Mouse (Mus musculus) midbrain, embryonic 16.5 days (tissue): Measurements from ENCODE around the gene Rasd1. TPM values are rescaled to one million over a fixed set of nuclear protein-coding genes. Genes with fewer than 3 reads are reported as not detected.

Source experiments
- ATAC-seq: fragments of 200-750 bp; cut with Nextera tagmentation; 2 replicates; pipeline ENCODE4 v1.8.0; 2017; ENCODE audit warnings: moderate TSS enrichment
- H3K27ac ChIP-seq: fragments of 300-500 bp; sonication (generic); 2 replicates; pipeline ENCODE4 v1.5.1; 2014; ENCODE audit warnings: mild to moderate bottlenecking, low read length, mixed read lengths
- H3K27me3 ChIP-seq: fragments of 300-500 bp; sonication (generic); 2 replicates; pipeline ENCODE4 v1.6.1; 2014; ENCODE audit warnings: low read depth, low read length, mixed read lengths; ENCODE audit not compliant: control insufficient read depth, insufficient read depth
- H3K36me3 ChIP-seq: fragments of 300-500 bp; sonication (generic); 2 replicates; pipeline ENCODE4 v1.6.1; 2014; ENCODE audit warnings: mild to moderate bottlenecking, low read length, moderate library complexity, mixed read lengths; ENCODE audit not compliant: control insufficient read depth, insufficient read depth
- H3K4me1 ChIP-seq: fragments of 300-500 bp; sonication (generic); 2 replicates; pipeline ENCODE4 v1.6.1; 2014; ENCODE audit warnings: mild to moderate bottlenecking, low read length, mixed read lengths; ENCODE audit not compliant: control insufficient read depth, insufficient read depth
- H3K4me2 ChIP-seq: fragments of 300-500 bp; sonication (generic); 2 replicates; pipeline ENCODE4 v1.6.1; 2014; ENCODE audit warnings: mild to moderate bottlenecking, low read length, mixed read lengths
- H3K4me3 ChIP-seq: fragments of 300-500 bp; sonication (generic); 2 replicates; pipeline ENCODE4 v1.5.1; 2014; ENCODE audit warnings: low read depth, mild to moderate bottlenecking, low read length, moderate library complexity, mixed read lengths
- H3K9ac ChIP-seq: fragments of 300-500 bp; sonication (generic); 2 replicates; pipeline ENCODE4 v1.6.1; 2014; ENCODE audit warnings: low read depth, low read length, mixed read lengths
- H3K9me3 ChIP-seq: fragments of 300-500 bp; sonication (generic); replicated peaks from 2 replicates; pipeline ENCODE4 v1.6.1; 2014; ENCODE audit warnings: mild to moderate bottlenecking, low read length, mixed read lengths; ENCODE audit not compliant: control insufficient read depth, poor library complexity, severe bottlenecking
- WGBS: fragments of 180-500 bp; shearing (Covaris S2); extraction: QIAGEN DNeasy Blood & Tissue Kit; methylation state at CpG from one replicate; pipeline ENCODE4 v1.1.7; 2014; 5-methylcytosine and 5-hydroxymethylcytosine counted together
- polyA plus RNA-seq: library from polyadenylated mRNA; unstranded; fragments of >200 nt; fragmentation: Nextera tagmentation; extraction: Ambion mirVana; gene quantifications from 2 replicates; pipeline ENCODE4 v1.2.1, GENCODE M21; 2015

The Rasd1 gene
- polyA plus RNA-seq, result 1.7 and 2.5 TPM in 2 replicates

- peak within 1 kb of the TSS; percentile 44 for H3K4me3 ChIP-seq
- no peaks in the 10 kb centered on the region for H3K36me3 ChIP-seq
- H3K9ac ChIP-seq, result peak within 1 kb of the TSS; percentile 60
- 1% methylated on average over 28 of the region's 28 CpGs for WGBS
- peaks cover 23% of the 10 kb centered on the region for H3K4me1 ChIP-seq
- peak; percentile 33; the same call in 1 of the 2 replicates for ATAC-seq
- H3K27me3 ChIP-seq, result peaks cover 19% of the 10 kb centered on the region
- peak within 1 kb of the TSS; percentile 94 for H3K4me2 ChIP-seq
- no peak within 1 kb of the TSS for H3K27ac ChIP-seq
- no peaks in the 10 kb centered on the region for H3K9me3 ChIP-seq
Measured at GRCm38 (mm10) chr11:59964818-59965217, at the start of gene Rasd1. Gene Rasd1 (minus strand): TSS chr11:59964944.

GRCm38 (mm10) chr11:60011516-60011915 is 46.8 kb upstream of the Rasd1 start:
- H3K9ac ChIP-seq, result no peak overlapping the region
- H3K4me1 ChIP-seq, result peaks cover 18% of the 10 kb centered on the region
- no peaks in the 10 kb centered on the region for H3K36me3 ChIP-seq
- H3K9me3 ChIP-seq, result no peaks in the 10 kb centered on the region
- H3K4me3 ChIP-seq, result no peak overlapping the region
- ATAC-seq, result no peak
- WGBS, result 87% methylated on average over 3 of the region's 3 CpGs
- H3K27ac ChIP-seq, result no peak overlapping the region
- no peaks in the 10 kb centered on the region for H3K27me3 ChIP-seq
- no peak overlapping the region for H3K4me2 ChIP-seq

GRCm38 (mm10) chr11:60009451-60009850 is 44.7 kb upstream of the Rasd1 start:
- no peak overlapping the region for H3K4me3 ChIP-seq
- WGBS, result 46% methylated on average over 3 of the region's 3 CpGs
- no peak overlapping the region for H3K4me2 ChIP-seq
- H3K4me1 ChIP-seq, result peaks cover 18% of the 10 kb centered on the region
- H3K27me3 ChIP-seq, result no peaks in the 10 kb centered on the region
- H3K9ac ChIP-seq, result no peak overlapping the region
- ATAC-seq, result peak; percentile 71
- peak overlapping the region; percentile 77 for H3K27ac ChIP-seq
- H3K9me3 ChIP-seq, result no peaks in the 10 kb centered on the region
- H3K36me3 ChIP-seq, result no peaks in the 10 kb centered on the region

GRCm38 (mm10) chr11:60005866-60006265 is 41.1 kb upstream of the Rasd1 start:
- H3K9me3 ChIP-seq, result no peaks in the 10 kb centered on the region
- no peak overlapping the region for H3K9ac ChIP-seq
- H3K27me3 ChIP-seq, result no peaks in the 10 kb centered on the region
- H3K4me3 ChIP-seq, result no peak overlapping the region
- ATAC-seq, result no peak
- H3K4me1 ChIP-seq, result peaks cover 18% of the 10 kb centered on the region
- H3K4me2 ChIP-seq, result no peak overlapping the region
- no peak overlapping the region for H3K27ac ChIP-seq
- WGBS, result 81% methylated on average over 3 of the region's 3 CpGs
- H3K36me3 ChIP-seq, result no peaks in the 10 kb centered on the region

- WGBS, result 62% methylated on average over 6 of the region's 6 CpGs
- Histone ChIP-seq H3K4me2 (no peak overlapping the region), H3K4me1 (peaks cover 12% of the 10 kb centered on the region), H3K27ac (no peak overlapping the region), H3K36me3 (no peaks in the 10 kb centered on the region), H3K4me3 (no peak overlapping the region), H3K9ac (no peak overlapping the region), H3K9me3 (no peaks in the 10 kb centered on the region), H3K27me3 (no peaks in the 10 kb centered on the region)
- no peak for ATAC-seq
Measured at GRCm38 (mm10) chr11:60004716-60005115, 40.0 kb upstream of the Rasd1 start.

GRCm38 (mm10) chr11:60003811-60004210 is 39.1 kb upstream of the Rasd1 start:
- H3K27ac ChIP-seq, result no peak overlapping the region
- WGBS, result 83% methylated on average over 8 of the region's 8 CpGs
- ATAC-seq, result no peak
- peaks cover 3% of the 10 kb centered on the region; the same call in 1 of the 2 replicates for H3K4me1 ChIP-seq
- no peak overlapping the region for H3K4me2 ChIP-seq
- H3K27me3 ChIP-seq, result no peaks in the 10 kb centered on the region
- H3K9ac ChIP-seq, result no peak overlapping the region
- H3K4me3 ChIP-seq, result no peak overlapping the region
- no peaks in the 10 kb centered on the region for H3K9me3 ChIP-seq
- no peaks in the 10 kb centered on the region for H3K36me3 ChIP-seq

- ATAC-seq, result no peak
- Histone ChIP-seq H3K4me2 (no peak overlapping the region), H3K9ac (no peak overlapping the region), H3K27ac (no peak overlapping the region), H3K4me1 (no peaks in the 10 kb centered on the region), H3K27me3 (no peaks in the 10 kb centered on the region), H3K36me3 (no peaks in the 10 kb centered on the region), H3K9me3 (no peaks in the 10 kb centered on the region), H3K4me3 (no peak overlapping the region)
- 83% methylated on average over 5 of the region's 5 CpGs for WGBS
Measured at GRCm38 (mm10) chr11:60001231-60001980, 36.7 kb upstream of the Rasd1 start.

- no peaks in the 10 kb centered on the region for H3K36me3 ChIP-seq
- H3K27ac ChIP-seq, result no peak overlapping the region
- H3K9ac ChIP-seq, result no peak overlapping the region
- no peaks in the 10 kb centered on the region for H3K9me3 ChIP-seq
- no peak overlapping the region for H3K4me2 ChIP-seq
- no peak overlapping the region for H3K4me3 ChIP-seq
- 78% methylated on average over 9 of the region's 9 CpGs for WGBS
- H3K4me1 ChIP-seq, result no peaks in the 10 kb centered on the region
- ATAC-seq, result no peak
- no peaks in the 10 kb centered on the region for H3K27me3 ChIP-seq
Measured at GRCm38 (mm10) chr11:59994318-59994717, 29.6 kb upstream of the Rasd1 start.

GRCm38 (mm10) chr11:59991365-59991764 is 26.6 kb upstream of the Rasd1 start:
- 79% methylated on average over 8 of the region's 8 CpGs for WGBS
- no peak overlapping the region for H3K9ac ChIP-seq
- H3K27ac ChIP-seq, result no peak overlapping the region
- no peak overlapping the region for H3K4me3 ChIP-seq
- H3K4me1 ChIP-seq, result no peaks in the 10 kb centered on the region
- H3K4me2 ChIP-seq, result no peak overlapping the region
- no peak for ATAC-seq
- no peaks in the 10 kb centered on the region for H3K36me3 ChIP-seq
- H3K9me3 ChIP-seq, result no peaks in the 10 kb centered on the region
- H3K27me3 ChIP-seq, result no peaks in the 10 kb centered on the region
